Mouse (Mus musculus) C2C12 (cell line): Measurements from ENCODE around the gene Vps13d. TPM values are rescaled to one million over a fixed set of nuclear protein-coding genes. Genes with fewer than 3 reads are reported as not detected.
"Not testable (repeated sequence)": the region's sequence is repeated elsewhere in the genome, so short reads cannot be mapped to it uniquely, and the experiment has no call there.

ENCODE experiments used
- H3K27me3 ChIP-seq: one replicate; pipeline ENCODE4 v1.6.1; 2011; ENCODE audit not compliant: control insufficient read depth, insufficient read depth, insufficient read length
- H3K36me3 ChIP-seq: one replicate; pipeline ENCODE4 v1.6.1; 2011; ENCODE audit not compliant: control insufficient read depth, insufficient read depth
- H3K4me3 ChIP-seq: one replicate; pipeline ENCODE4 v1.5.1; 2011; ENCODE audit warnings: mild to moderate bottlenecking, control low read depth; ENCODE audit not compliant: poor library complexity, insufficient read depth, severe bottlenecking
- H3K79me2 ChIP-seq: one replicate; pipeline ENCODE4 v1.6.1; 2011; ENCODE audit not compliant: control insufficient read depth, insufficient read depth
- H3K79me3 ChIP-seq: one replicate; pipeline ENCODE4 v1.6.1; 2011; ENCODE audit warnings: low read depth, control low read depth
- H3ac ChIP-seq: one replicate; pipeline ENCODE3; 2011; ENCODE audit warnings: low read depth; ENCODE audit not compliant: control insufficient read depth, insufficient read length
- CEBPB ChIP-seq: IDR thresholded peaks from one replicate; pipeline ENCODE4 v1.6.1; 2011; ENCODE audit warnings: low read depth, mild to moderate bottlenecking, control low read depth, moderate library complexity
- CTCF ChIP-seq: IDR thresholded peaks from one replicate; pipeline ENCODE4 v1.5.1; 2011; ENCODE audit not compliant: control insufficient read depth, insufficient read depth, insufficient read length
- FOSL1 ChIP-seq: IDR thresholded peaks from one replicate; pipeline ENCODE4 v1.8.0; 2011; ENCODE audit warnings: mild to moderate bottlenecking, low read length; ENCODE audit not compliant: poor library complexity, insufficient read depth, severe bottlenecking
- MAX ChIP-seq: IDR thresholded peaks from one replicate; pipeline ENCODE4 v1.6.1; 2011; ENCODE audit warnings: mild to moderate bottlenecking, control low read depth
- MYOD1 ChIP-seq: IDR thresholded peaks from one replicate; pipeline ENCODE4 v1.6.1; 2011; ENCODE audit warnings: low read depth; ENCODE audit not compliant: control insufficient read depth, insufficient read length
- MYOG ChIP-seq: IDR thresholded peaks from one replicate; pipeline ENCODE4 v1.6.1; 2011; ENCODE audit not compliant: control insufficient read depth, insufficient read length; ENCODE audit errors: extremely low read depth
- USF1 ChIP-seq: IDR thresholded peaks from one replicate; pipeline ENCODE4 v1.6.1; 2011; ENCODE audit warnings: low read depth, mild to moderate bottlenecking, control low read depth, moderate library complexity
- polyA plus RNA-seq: library from polyadenylated mRNA; unstranded; fragments of >200 nt; fragmentation: generic; extraction: Trizol; gene quantifications from one replicate; pipeline ENCODE4 v1.2.1, GENCODE M21; 2012; ENCODE audit warnings: missing spikeins

Vps13d gene
- polyA plus RNA-seq, 1 experiment = 6.0 TPM

DNA sequence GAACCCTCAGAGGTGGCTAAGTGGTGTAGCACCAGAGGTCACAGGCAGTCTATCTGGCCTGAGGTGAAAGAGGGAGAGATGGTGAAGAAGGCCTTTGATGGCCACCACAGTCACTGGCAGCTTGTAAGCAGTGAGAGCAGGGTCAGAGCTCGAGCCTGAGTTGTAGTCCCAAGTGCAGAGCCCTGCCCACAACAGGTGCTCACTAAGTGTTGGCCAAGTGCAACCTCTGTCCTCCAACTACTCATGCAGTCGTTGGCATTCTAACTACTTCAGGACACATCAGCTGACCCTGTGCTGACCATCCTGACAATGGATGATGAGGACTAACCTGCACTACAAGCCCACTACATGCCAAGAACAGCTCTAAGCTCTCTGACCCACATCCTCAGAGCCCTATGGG is 7.2 kb downstream of the Vps13d start:
- H3K79me2 ChIP-seq = peaks cover 12% of the 10 kb centered on the region
- H3K36me3 ChIP-seq = peaks cover 3% of the 10 kb centered on the region
- TF ChIP-seq MAX = no peak
- TF ChIP-seq MYOG = no peak
- no peak for TF ChIP-seq MYOD1
- no peak for TF ChIP-seq CTCF
- TF ChIP-seq FOSL1 = no peak
- no peak for TF ChIP-seq CEBPB
- no peak for TF ChIP-seq USF1
- H3K27me3 ChIP-seq = no peaks in the 10 kb centered on the region
- H3K4me3 ChIP-seq = no peak overlapping the region
- no peak overlapping the region for H3ac ChIP-seq
- H3K79me3 ChIP-seq = peaks cover 2% of the 10 kb centered on the region

DNA sequence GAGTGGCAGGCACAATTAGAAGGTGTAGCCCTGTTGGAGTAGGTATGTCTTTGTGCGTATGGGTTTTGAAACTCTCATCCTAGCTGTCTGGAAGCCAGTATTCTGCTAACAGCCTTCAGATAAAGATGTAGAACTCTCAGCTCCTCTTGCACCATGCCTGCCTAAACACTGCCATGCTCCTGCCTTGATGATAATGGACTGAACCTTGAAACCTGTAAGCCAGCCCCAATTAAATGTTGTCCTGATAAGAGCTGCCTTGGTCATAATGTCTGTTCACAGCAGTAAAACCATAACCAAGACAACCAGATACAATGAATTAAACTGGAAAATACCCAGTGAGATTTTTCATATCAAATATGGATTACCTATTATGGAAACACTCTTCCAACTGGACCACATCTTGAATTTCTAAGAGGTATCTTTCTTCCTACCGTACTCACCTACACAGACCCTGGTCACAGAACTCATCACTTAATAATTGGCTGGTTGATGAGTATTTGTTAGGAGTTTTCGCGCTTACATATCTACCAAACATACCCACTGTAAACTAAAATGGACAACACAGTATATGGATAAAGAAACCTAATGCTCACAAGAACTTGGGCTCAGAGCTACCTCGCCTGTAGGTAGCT is 15.8 kb downstream of the Vps13d start:
- H3ac ChIP-seq = no peak overlapping the region
- TF ChIP-seq MAX (no peak), FOSL1 (no peak), CTCF (no peak), MYOG (no peak), MYOD1 (no peak), CEBPB (no peak), USF1 (no peak)
- H3K27me3 ChIP-seq = no peaks in the 10 kb centered on the region
- peaks cover 14% of the 10 kb centered on the region for H3K36me3 ChIP-seq
- H3K79me3 ChIP-seq = no peaks in the 10 kb centered on the region
- H3K4me3 ChIP-seq = no peak overlapping the region
- H3K79me2 ChIP-seq = no peaks in the 10 kb centered on the region

- not testable (repeated sequence) for H3K27me3 ChIP-seq, H3K4me3 ChIP-seq, H3K79me2 ChIP-seq, H3ac ChIP-seq, H3K79me3 ChIP-seq
- H3K36me3 ChIP-seq = peaks cover 37% of the 10 kb centered on the region
Observed at GRCm38 (mm10) chr4:145165542-145165941, 29.3 kb downstream of the Vps13d start.

DNA sequence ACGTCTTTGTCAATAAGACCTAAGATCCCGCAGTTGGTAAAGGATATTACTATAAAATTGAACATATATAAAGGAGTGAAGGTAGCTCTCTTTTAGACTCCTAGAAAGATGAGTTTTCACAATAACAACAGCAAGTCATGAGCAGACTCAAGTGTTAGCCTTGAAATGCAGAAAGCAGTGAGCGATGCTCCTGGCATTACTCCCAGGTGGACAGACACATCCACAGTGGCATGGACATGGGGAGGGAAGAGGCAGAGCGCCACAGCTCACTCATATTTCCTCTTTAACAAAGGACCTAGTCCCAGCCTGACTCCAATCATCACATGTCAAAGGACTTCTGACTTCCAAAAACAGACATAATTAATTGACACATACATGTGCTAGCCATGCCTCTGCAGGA is 30.7 kb downstream of the Vps13d start:
- TF ChIP-seq USF1 (no peak), CTCF (no peak), CEBPB (no peak), FOSL1 (no peak), MAX (no peak)
- H3K4me3 ChIP-seq = no peak overlapping the region
- peaks cover 32% of the 10 kb centered on the region for H3K36me3 ChIP-seq

DNA sequence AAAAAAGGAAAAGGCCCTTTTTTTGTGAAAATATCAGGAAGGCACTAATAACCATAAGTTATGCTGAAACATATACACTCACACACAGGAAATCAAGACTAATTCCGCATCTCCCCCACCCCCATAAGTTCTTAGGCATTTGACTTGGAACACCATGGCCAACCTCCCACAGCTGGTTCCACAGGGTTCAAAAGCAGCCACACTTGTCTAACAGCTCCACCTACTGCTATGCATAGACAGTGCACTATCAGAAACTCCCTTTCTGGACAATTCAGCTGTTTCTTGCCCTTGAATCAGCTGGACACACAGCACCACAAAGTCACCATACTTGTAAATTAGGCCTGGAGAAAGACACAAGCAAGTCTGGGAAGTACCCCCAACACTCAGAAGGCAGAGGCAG is 33.6 kb downstream of the Vps13d start:
- peaks cover 20% of the 10 kb centered on the region for H3K36me3 ChIP-seq

More for the DNA sequence above, 30.7 kb downstream of the Vps13d start:
- H3K79me2 ChIP-seq = no peaks in the 10 kb centered on the region
- no peaks in the 10 kb centered on the region for H3K79me3 ChIP-seq
- no peak overlapping the region for H3ac ChIP-seq
- no peaks in the 10 kb centered on the region for H3K27me3 ChIP-seq

GRCm38 (mm10) chr4:145155956-145156355 is 38.8 kb downstream of the Vps13d start:
- Histone ChIP-seq H3K4me3 (no peak overlapping the region), H3ac (no peak overlapping the region), H3K36me3 (peaks cover 31% of the 10 kb centered on the region), H3K79me2 (no peaks in the 10 kb centered on the region), H3K27me3 (no peaks in the 10 kb centered on the region), H3K79me3 (no peaks in the 10 kb centered on the region)
- TF ChIP-seq CTCF (peak; percentile 92), USF1 (no peak)

More for the DNA sequence above, 33.6 kb downstream of the Vps13d start:
- H3K79me2 ChIP-seq = no peaks in the 10 kb centered on the region
- no peaks in the 10 kb centered on the region for H3K79me3 ChIP-seq
- no peak overlapping the region for H3ac ChIP-seq
- H3K4me3 ChIP-seq = no peak overlapping the region
- H3K27me3 ChIP-seq = no peaks in the 10 kb centered on the region
- TF ChIP-seq CEBPB (no peak), USF1 (no peak), MAX (no peak), MYOG (no peak), FOSL1 (no peak), MYOD1 (no peak), CTCF (no peak)
